Mouse (Mus musculus): Measurements from ENCODE around the gene Cecr2. TPM values are rescaled to one million over a fixed set of nuclear protein-coding genes. Genes with fewer than 3 reads are reported as not detected.
"Not testable (repeated sequence)": the region's sequence is repeated elsewhere in the genome, so short reads cannot be mapped to it uniquely, and the experiment has no call there.

Cecr2 gene
- polyA plus RNA-seq, 1 experiment from 2014 or later: 0.61 TPM

DNA sequence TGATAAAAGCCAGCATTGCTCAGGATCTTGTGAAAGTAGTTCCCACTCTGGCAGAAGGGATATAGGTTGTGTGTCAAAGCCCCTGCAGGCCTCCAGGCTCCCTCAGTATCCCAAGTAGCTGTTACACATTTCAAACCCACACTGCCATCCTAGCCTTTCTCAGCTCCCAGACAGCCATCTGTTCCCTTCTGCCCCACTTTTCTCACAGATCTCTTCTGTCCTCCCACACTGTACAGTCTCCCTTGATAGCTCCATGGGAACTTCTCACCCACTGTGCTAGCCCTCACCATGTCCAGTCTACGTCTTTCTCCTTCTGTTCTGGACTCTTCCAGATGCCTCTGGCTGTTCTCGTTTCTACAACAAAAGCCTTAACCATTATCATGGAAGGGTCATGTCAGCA is 129.9 kb downstream of the Cecr2 start:
- H3K4me2 ChIP-seq (ENCODE audit: low read depth, low read length): no peak overlapping the region
- WGBS: 77% methylated on average over 2 of the region's 2 CpGs
- no peak overlapping the region for H3K27ac ChIP-seq (ENCODE audit: low read length)
- H3K4me1 ChIP-seq (ENCODE audit: control insufficient read depth, insufficient read depth, low read length): no peaks in the 10 kb centered on the region
- no peaks in the 10 kb centered on the region for H3K9me3 ChIP-seq (ENCODE audit: control insufficient read depth, low read length)
- no peaks in the 10 kb centered on the region for H3K27me3 ChIP-seq (replicated peaks; ENCODE audit: control insufficient read depth, insufficient read depth, low read length)
- no peak overlapping the region for H3K9ac ChIP-seq (ENCODE audit: low read depth, low read length)
- peaks cover 15% of the 10 kb centered on the region for H3K36me3 ChIP-seq (ENCODE audit: control insufficient read depth, insufficient read depth, low read length)
- no peak for ATAC-seq
- no peak overlapping the region for H3K4me3 ChIP-seq (ENCODE audit: low read length)

DNA sequence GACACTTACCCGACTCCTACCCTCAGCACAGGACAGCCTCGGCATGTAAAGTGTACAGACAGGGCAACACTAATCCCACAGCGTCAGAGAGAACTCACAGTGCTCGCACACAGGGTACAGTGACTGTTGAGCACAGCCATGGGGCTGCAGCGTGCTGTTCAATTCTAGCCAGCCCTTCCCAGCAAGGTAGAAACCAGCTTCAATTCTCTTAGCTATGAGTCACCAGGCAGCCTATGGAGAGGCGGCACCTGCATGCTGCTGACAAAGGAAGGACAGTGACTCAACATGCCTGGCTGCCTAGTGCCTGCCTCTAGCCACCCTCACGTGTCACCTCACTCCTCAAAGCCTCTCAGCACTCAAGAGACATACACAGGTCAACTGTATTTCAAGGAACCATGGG is 131.8 kb downstream of the Cecr2 start:
- no peak overlapping the region for H3K27ac ChIP-seq (ENCODE audit: low read length)

GRCm38 (mm10) chr6:120798905-120799304 is 132.7 kb downstream of the Cecr2 start:
- Histone ChIP-seq H3K4me1 (ENCODE audit: control insufficient read depth, insufficient read depth, low read length) (no peaks in the 10 kb centered on the region), H3K9ac (ENCODE audit: low read depth, low read length) (no peak overlapping the region), H3K4me3 (ENCODE audit: low read length) (no peak overlapping the region), H3K4me2 (ENCODE audit: low read depth, low read length) (no peak overlapping the region), H3K27ac (ENCODE audit: low read length) (no peak overlapping the region), H3K9me3 (ENCODE audit: control insufficient read depth, low read length) (no peaks in the 10 kb centered on the region), H3K27me3 (replicated peaks; ENCODE audit: control insufficient read depth, insufficient read depth, low read length) (no peaks in the 10 kb centered on the region), H3K36me3 (ENCODE audit: control insufficient read depth, insufficient read depth, low read length) (peaks cover 11% of the 10 kb centered on the region)
- no peak for ATAC-seq
- WGBS: 82% methylated on average over 4 of the region's 4 CpGs

More for the DNA sequence above, 131.8 kb downstream of the Cecr2 start:
- Histone ChIP-seq H3K27me3 (replicated peaks; ENCODE audit: control insufficient read depth, insufficient read depth, low read length) (no peaks in the 10 kb centered on the region), H3K9ac (ENCODE audit: low read depth, low read length) (no peak overlapping the region), H3K4me2 (ENCODE audit: low read depth, low read length) (no peak overlapping the region), H3K4me1 (ENCODE audit: control insufficient read depth, insufficient read depth, low read length) (no peaks in the 10 kb centered on the region), H3K9me3 (ENCODE audit: control insufficient read depth, low read length) (no peaks in the 10 kb centered on the region), H3K36me3 (ENCODE audit: control insufficient read depth, insufficient read depth, low read length) (peaks cover 15% of the 10 kb centered on the region), H3K4me3 (ENCODE audit: low read length) (no peak overlapping the region)
- 87% methylated on average over 7 of the region's 7 CpGs for WGBS
- ATAC-seq: no peak

DNA sequence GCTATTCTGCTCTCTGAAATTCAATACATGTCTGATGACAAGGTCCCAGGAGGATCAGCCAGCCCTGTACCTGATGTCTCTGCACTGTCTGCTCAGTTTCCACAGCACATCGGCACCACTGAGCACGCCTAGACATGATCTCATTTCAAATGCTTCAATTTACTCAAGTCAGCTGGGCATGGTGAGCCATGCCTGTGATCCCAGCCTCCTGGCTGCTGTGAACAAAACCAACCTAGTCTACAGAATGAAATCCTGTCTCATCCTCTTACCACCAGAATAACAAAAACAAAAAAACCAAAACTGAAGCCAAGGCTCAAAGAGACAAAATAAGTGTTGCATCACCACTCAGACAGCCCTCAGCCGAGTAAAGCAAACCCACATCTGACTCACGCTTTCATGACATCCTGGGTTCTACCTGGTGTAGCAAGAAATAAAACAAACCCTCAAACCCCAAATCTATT is 133.4 kb downstream of the Cecr2 start:
- H3K36me3 ChIP-seq (ENCODE audit: control insufficient read depth, insufficient read depth, low read length): peaks cover 6% of the 10 kb centered on the region; the same call in 1 of the 2 replicates
- WGBS: 93% methylated on average over 4 of the region's 4 CpGs
- H3K4me1 ChIP-seq (ENCODE audit: control insufficient read depth, insufficient read depth, low read length): no peaks in the 10 kb centered on the region
- no peaks in the 10 kb centered on the region for H3K9me3 ChIP-seq (ENCODE audit: control insufficient read depth, low read length)
- H3K9ac ChIP-seq (ENCODE audit: low read depth, low read length): no peak overlapping the region
- H3K4me3 ChIP-seq (ENCODE audit: low read length): no peak overlapping the region
- H3K27me3 ChIP-seq (replicated peaks; ENCODE audit: control insufficient read depth, insufficient read depth, low read length): no peaks in the 10 kb centered on the region
- no peak for ATAC-seq
- no peak overlapping the region for H3K4me2 ChIP-seq (ENCODE audit: low read depth, low read length)
- H3K27ac ChIP-seq (ENCODE audit: low read length): no peak overlapping the region

GRCm38 (mm10) chr6:120806999-120807737 is 141.0 kb downstream of the Cecr2 start:
- H3K27ac ChIP-seq (ENCODE audit: low read length): no peak overlapping the region
- WGBS: 59% methylated on average over 5 of the region's 5 CpGs
- peaks cover 3% of the 10 kb centered on the region; the same call in 1 of the 2 replicates for H3K4me1 ChIP-seq (ENCODE audit: control insufficient read depth, insufficient read depth, low read length)
- peaks cover 24% of the 10 kb centered on the region for H3K36me3 ChIP-seq (ENCODE audit: control insufficient read depth, insufficient read depth, low read length)
- no peak overlapping the region for H3K9ac ChIP-seq (ENCODE audit: low read depth, low read length)
- no peaks in the 10 kb centered on the region for H3K9me3 ChIP-seq (ENCODE audit: control insufficient read depth, low read length)
- no peak overlapping the region for H3K4me2 ChIP-seq (ENCODE audit: low read depth, low read length)
- ATAC-seq: peak; percentile 58
- no peak overlapping the region for H3K4me3 ChIP-seq (ENCODE audit: low read length)
- H3K27me3 ChIP-seq (replicated peaks; ENCODE audit: control insufficient read depth, insufficient read depth, low read length): no peaks in the 10 kb centered on the region

DNA sequence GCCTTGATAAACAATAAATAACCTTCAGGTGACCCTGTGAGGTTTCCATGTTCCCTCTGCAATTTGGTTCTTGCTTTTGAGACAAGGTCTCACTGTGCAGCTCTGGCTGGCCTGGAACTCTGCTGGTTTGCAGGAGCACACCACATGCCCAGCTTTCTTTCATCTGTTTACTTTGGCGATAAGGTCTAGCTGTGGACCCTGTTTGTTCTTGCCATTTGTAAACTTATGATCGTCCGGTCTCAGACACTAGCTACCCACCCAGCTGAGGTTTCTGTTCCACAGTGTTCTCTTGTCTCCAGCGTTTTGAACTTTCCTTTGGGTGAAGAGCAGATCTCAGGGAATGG is 141.5 kb downstream of the Cecr2 start:
- 64% methylated on average over 4 of the region's 4 CpGs for whole genome bisulfite sequencing
- Histone ChIP-seq H3K4me2 (ENCODE audit: low read depth, low read length) (no peak overlapping the region), H3K4me3 (ENCODE audit: low read length) (no peak overlapping the region), H3K27me3 (replicated peaks; ENCODE audit: control insufficient read depth, insufficient read depth, low read length) (no peaks in the 10 kb centered on the region), H3K4me1 (ENCODE audit: control insufficient read depth, insufficient read depth, low read length) (peaks cover 3% of the 10 kb centered on the region; the same call in 1 of the 2 replicates), H3K36me3 (ENCODE audit: control insufficient read depth, insufficient read depth, low read length) (peaks cover 24% of the 10 kb centered on the region), H3K9me3 (ENCODE audit: control insufficient read depth, low read length) (no peaks in the 10 kb centered on the region), H3K27ac (ENCODE audit: low read length) (peak overlapping the region; percentile 62; the same call in 1 of the 2 replicates), H3K9ac (ENCODE audit: low read depth, low read length) (no peak overlapping the region)
- peak; percentile 54; the same call in 1 of the 2 replicates for ATAC-seq

DNA sequence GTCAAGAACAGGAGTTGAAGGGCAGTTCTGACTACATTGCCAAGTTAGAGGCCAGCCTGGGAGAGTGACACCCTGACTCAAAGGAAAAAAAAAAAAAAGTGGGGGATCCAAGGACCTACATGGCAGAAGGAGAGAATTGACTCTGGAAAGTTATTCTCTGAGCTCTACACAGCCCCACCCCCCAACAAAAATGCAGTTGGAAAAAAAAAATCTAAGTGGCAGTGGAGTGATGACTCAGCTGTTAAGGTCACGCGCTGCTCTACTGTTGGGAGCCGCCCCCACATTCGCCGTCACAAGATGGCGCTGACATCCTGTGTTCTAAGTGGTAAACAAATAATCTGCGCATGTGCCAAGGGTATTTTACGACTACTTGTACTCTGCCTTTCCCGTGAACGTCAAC is 145.8 kb downstream of the Cecr2 start:
- not testable (repeated sequence) for H3K27ac ChIP-seq (ENCODE audit: low read length); H3K9ac ChIP-seq (ENCODE audit: low read depth, low read length); H3K4me3 ChIP-seq (ENCODE audit: low read length); H3K4me2 ChIP-seq (ENCODE audit: low read depth, low read length); H3K9me3 ChIP-seq (ENCODE audit: control insufficient read depth, low read length); ATAC-seq; H3K27me3 ChIP-seq (replicated peaks; ENCODE audit: control insufficient read depth, insufficient read depth, low read length); H3K4me1 ChIP-seq (ENCODE audit: control insufficient read depth, insufficient read depth, low read length)
- 95% methylated on average over 7 of the region's 10 CpGs for WGBS
- H3K36me3 ChIP-seq (ENCODE audit: control insufficient read depth, insufficient read depth, low read length): peaks cover 24% of the 10 kb centered on the region

GRCm38 (mm10) chr6:120819294-120819693 is 153.1 kb downstream of the Cecr2 start:
- Histone ChIP-seq H3K4me1 (ENCODE audit: control insufficient read depth, insufficient read depth, low read length) (peaks cover 8% of the 10 kb centered on the region), H3K4me2 (ENCODE audit: low read depth, low read length) (no peak overlapping the region), H3K27ac (ENCODE audit: low read length) (no peak overlapping the region), H3K36me3 (ENCODE audit: control insufficient read depth, insufficient read depth, low read length) (peaks cover 18% of the 10 kb centered on the region), H3K27me3 (replicated peaks; ENCODE audit: control insufficient read depth, insufficient read depth, low read length) (no peaks in the 10 kb centered on the region), H3K9ac (ENCODE audit: low read depth, low read length) (no peak overlapping the region), H3K4me3 (ENCODE audit: low read length) (no peak overlapping the region), H3K9me3 (ENCODE audit: control insufficient read depth, low read length) (no peaks in the 10 kb centered on the region)
- WGBS: 91% methylated on average over 2 of the region's 2 CpGs
- no peak for ATAC-seq

DNA sequence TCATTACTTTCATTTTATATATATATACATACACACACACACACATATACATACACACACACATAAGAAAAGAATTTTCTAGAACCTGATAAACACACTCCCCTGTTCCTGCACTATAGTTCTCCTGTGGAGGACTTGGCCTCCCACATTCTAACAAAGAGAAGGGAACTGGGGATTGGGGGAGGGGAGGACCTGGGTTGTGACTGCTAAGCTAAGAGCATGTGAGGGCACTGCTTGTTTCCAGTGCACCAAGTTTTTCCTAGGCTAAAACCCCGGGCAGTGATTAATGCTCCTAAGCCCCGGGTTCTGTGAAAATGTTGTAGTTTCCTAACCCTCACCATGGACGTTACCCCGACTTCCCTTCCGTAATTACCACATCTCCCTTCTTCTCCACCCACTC is 154.0 kb downstream of the Cecr2 start:
- no peak overlapping the region for H3K4me3 ChIP-seq (ENCODE audit: low read length)
- H3K27me3 ChIP-seq (replicated peaks; ENCODE audit: control insufficient read depth, insufficient read depth, low read length): no peaks in the 10 kb centered on the region
- peaks cover 8% of the 10 kb centered on the region for H3K4me1 ChIP-seq (ENCODE audit: control insufficient read depth, insufficient read depth, low read length)
- H3K36me3 ChIP-seq (ENCODE audit: control insufficient read depth, insufficient read depth, low read length): peaks cover 18% of the 10 kb centered on the region
- no peaks in the 10 kb centered on the region for H3K9me3 ChIP-seq (ENCODE audit: control insufficient read depth, low read length)
- 86% methylated on average over 5 of the region's 5 CpGs for WGBS
- no peak overlapping the region for H3K9ac ChIP-seq (ENCODE audit: low read depth, low read length)
- no peak overlapping the region for H3K4me2 ChIP-seq (ENCODE audit: low read depth, low read length)
- no peak overlapping the region for H3K27ac ChIP-seq (ENCODE audit: low read length)
- no peak for ATAC-seq
